Mouse (Mus musculus) erythroid progenitor cell, adult 5-6 weeks (primary cell): ENCODE data around the gene Skint10. TPM values are rescaled to one million over a fixed set of nuclear protein-coding genes. Genes with fewer than 3 reads are reported as not detected.

Experiments used
- ATAC-seq: replicated peaks from 2 replicates; pipeline ENCODE4 v1.8.0; 2016; ENCODE audit warnings: moderate number of reproducible peaks, mild to moderate bottlenecking, moderate TSS enrichment, inconsistent platforms; ENCODE audit not compliant: poor library complexity, low FRiP score, severe bottlenecking
- total RNA-seq, 2 experiments: library from RNA; stranded (forward) in 1 of 2; stranded (reverse) in 1 of 2; fragments of 150-400 nt in 1 of 2; fragments of 186-747, 209-891 nt in 1 of 2; gene quantifications; 2 replicates each; pipeline versions ENCODE4 v1.2.3 to v1.2.4; 2015 to 2017; ENCODE audit warnings: low replicate concordance in 2 of 2

Skint10 gene
- total RNA-seq (2015; ENCODE audit: low replicate concordance): not detected in 2 replicates
- total RNA-seq (2017; ENCODE audit: low replicate concordance): not detected in 2 replicates

DNA sequence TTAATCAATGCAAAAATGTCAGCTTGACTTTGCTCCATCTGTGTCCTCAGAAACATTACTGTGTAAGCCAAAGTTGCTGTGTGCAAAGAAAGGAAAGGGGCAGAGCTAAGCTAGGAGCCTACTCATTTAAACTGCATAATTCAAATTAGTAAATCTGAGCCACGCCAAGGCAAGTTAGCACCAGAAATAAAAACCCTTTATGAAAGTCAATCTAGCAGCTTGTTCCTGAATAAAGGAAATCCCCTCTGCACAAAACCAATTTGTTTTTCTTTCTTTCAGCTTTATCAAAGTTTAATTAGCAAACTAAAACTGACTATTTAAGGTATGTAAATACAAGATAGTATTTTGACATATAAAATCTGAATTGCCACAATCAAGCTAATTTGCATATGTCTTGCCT is at the start of gene Skint10:
Gene Skint10, minus strand, starts transcription at position 101 of the 400 bp plus-strand sequence.
- ATAC-seq: no peak

DNA sequence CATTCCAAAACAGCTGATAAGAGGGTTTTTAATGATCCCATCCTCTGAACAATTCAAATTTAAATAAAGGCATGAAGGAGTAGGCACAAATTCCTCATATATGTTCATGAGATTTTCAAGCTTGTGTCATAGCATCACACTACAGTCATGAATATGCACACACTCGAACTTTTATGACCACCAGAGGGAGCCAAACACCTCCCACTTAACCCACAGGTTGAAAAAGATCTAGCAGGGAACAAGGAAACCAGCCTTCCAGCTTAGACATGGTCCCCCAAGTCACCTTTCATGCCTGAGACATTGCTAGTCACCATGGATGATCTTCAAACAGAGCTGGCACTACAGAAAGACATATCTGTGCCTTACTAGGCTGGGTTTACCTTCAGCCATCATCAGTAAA is 16.0 kb upstream of the Skint10 start:
- no peak for ATAC-seq

Other genes with a start within 250 kb of the Skint10 start
- gene Skint2, start 217.7 kb downstream of the Skint10 start, total RNA-seq (2015; ENCODE audit: low replicate concordance): not detected in 2 replicates
- not detected in 2 replicates for gene Skint2, start 217.7 kb downstream of the Skint10 start, total RNA-seq (2017; ENCODE audit: low replicate concordance)